Mouse (Mus musculus) kidney, adult 9 months (tissue): ENCODE measurements around the gene Nfasc.

ENCODE experiments used
- DNase-seq: peaks from one replicate; pipeline ENCODE4 v3.0.0; 2022

The Nfasc gene

GRCm38 (mm10) chr1:132741175-132741997 is at the start of gene Nfasc:
Gene Nfasc (minus strand): TSS chr1:132741797.
- peak; percentile 4 for DNase-seq

DNA sequence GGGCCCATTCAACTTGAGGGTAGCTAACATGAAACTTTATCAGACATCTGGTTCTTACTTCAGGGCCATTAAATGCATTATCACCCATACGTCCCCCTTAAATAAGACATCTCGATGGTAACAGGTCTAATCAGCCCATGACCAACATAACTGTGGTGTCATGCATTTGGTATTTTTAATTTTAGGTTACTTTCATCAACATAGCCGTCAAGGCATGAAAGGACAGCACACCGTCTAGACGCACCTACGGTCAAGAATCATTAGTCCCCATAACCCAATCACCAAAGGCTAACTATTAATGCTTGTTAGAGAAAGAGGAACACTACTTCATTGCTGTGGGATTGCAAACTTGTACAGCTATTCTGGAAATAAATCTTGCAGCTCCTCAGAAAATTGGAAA is 49.5 kb upstream of the Nfasc start:
- DNase-seq: no peak

GRCm38 (mm10) chr1:132786866-132787265 is 45.3 kb upstream of the Nfasc start:
- DNase-seq: peak; percentile 54

- DNase-seq: no peak
Observed at GRCm38 (mm10) chr1:132781607-132782445, 40.2 kb upstream of the Nfasc start.

GRCm38 (mm10) chr1:132780961-132781360 is 39.4 kb upstream of the Nfasc start:
- peak; percentile 71 for DNase-seq

- peak; percentile 59 for DNase-seq
Observed at GRCm38 (mm10) chr1:132780254-132780653, 38.7 kb upstream of the Nfasc start.

GRCm38 (mm10) chr1:132774959-132775358 is 33.4 kb upstream of the Nfasc start:
- no peak for DNase-seq

DNA sequence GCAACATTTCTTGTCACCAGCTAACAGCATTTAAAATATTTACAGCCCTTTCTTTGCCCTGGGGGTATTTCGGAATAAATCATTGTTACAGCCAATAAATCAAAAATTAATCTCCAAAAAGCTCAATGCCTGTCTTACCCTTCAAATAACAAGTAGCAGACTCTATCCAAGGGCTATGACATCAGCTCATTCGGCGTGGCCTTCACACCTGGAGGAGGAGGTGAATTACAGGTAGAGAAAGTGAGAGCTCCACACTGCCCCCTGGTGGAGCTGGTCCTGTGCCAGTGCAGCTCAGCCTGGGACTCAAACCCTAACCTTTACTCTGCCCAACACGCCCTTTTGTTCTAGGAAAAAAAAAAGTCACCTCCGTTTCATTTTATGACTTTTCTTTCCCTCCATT is 29.8 kb upstream of the Nfasc start:
- peak; percentile 72 for DNase-seq

GRCm38 (mm10) chr1:132769559-132769958 is 28.0 kb upstream of the Nfasc start:
- no peak for DNase-seq

- DNase-seq: no peak
Observed at GRCm38 (mm10) chr1:132767422-132767821, 25.8 kb upstream of the Nfasc start.

DNA sequence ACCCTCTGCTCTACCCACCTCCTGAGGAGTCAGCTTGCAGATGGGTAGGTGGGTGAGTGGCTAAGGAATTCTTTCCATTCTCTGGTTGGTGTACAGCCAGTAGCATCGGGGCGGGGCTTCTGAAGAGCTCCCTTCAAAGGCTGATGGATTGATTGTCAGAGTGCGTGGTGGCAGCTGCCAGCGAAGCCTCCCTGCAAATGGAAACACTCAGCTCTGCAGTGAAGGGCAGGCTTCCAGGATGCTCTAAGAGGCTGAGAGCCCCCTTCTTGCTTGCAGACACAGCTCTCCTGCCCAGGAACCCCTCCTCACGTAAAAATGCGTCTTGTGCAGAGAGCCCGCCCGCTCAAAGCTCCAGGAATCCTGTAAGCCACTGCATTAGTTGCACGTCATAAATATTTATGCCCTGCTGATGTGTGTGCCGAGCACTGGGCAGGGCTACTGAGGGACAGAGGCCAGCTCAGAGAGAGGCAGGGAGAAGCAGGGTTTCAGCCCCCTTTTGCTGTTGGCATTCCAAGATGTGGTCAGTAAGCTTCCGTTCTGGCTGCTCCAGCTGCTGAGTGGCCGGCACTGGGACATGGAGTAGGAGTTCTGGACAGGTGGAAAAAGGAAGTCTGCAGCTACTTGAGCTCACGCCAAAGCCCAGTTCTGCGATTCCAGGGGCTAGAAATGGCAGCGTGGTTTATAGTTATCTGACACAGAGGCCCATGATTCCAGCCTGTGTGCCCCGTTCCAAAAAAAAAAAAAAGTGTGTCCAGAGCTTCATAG is 24.5 kb upstream of the Nfasc start:
- no peak for DNase-seq

- DNase-seq: no peak
Observed at GRCm38 (mm10) chr1:132765222-132765621, 23.6 kb upstream of the Nfasc start.

DNA sequence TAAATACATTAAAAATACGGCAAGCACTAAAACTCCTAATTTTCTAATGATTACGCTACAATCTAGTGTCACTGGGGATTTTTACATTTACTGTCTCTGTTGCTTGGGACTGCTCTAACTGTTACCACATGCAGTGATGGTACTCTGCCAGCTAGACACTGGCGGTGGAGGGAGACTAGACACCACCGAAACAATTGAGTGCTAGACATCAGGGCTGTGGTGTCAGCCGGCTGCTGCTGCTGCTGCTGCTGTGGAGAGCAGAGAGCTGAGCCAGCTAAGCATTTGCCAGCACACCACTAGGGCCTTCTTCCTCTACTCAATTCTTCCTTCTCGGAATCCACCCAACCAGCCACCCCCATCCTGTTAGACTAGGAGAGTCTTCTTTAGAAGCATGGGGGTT is 17.8 kb upstream of the Nfasc start:
- no peak for DNase-seq

DNA sequence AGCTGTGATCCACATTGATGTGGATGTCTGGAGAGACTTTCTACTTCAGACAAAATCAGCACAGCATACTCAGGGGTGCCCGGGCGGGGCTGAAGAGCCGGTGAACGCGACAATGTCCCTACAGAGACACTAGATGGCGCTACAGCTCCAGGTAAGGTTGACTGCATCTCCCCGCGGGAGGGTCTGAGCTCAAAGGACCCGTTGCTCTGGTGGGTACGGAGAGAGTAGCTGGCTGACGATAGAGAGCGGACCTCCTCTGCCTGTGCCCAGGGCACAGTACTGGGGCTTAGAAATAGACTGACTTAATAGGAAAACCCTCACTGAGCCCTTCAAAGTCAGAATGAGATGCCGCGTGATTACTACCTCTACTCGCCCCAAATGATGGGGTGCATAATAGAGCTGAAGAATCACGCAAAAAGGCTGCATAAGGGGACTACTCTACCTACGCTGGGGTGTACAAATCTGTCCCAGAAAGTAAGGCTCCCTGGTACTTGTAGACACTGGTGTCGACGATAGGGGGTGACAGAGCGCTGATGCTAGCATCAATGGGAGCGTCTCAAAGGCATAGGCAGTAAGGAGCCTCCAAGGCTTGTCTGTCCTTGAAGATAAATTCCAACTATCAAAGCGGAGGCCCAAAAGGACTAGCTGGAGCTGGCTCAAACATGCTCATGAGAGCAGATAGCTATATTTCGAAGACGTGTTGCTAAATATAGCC is 17.2 kb upstream of the Nfasc start:
- peak; percentile 56 for DNase-seq

DNA sequence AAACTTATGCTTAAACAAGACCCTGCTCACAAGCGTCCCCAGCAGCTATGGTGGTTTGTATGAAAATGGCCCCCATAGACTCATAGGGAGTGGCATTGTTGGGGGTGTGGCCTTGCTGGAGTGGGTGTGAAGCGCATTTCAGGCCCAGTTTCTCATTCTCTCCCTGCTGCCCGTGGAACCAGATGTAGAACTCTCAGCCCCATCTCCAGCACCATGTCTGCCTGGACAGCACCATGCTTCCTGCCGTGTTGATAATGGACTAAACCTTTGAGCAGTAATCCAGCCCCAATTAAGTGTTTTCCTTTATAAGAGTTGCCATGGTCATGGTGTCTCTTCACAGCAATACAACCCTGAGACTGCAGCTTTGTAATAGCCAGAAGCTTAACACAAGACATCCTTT is 13.6 kb upstream of the Nfasc start:
- no peak for DNase-seq

- DNase-seq: no peak
Observed at GRCm38 (mm10) chr1:132749217-132749884, 7.8 kb upstream of the Nfasc start.

GRCm38 (mm10) chr1:132746302-132746701 is 4.7 kb upstream of the Nfasc start:
- no peak for DNase-seq

- DNase-seq: no peak
Observed at GRCm38 (mm10) chr1:132745636-132746035, 4.0 kb upstream of the Nfasc start.

DNA sequence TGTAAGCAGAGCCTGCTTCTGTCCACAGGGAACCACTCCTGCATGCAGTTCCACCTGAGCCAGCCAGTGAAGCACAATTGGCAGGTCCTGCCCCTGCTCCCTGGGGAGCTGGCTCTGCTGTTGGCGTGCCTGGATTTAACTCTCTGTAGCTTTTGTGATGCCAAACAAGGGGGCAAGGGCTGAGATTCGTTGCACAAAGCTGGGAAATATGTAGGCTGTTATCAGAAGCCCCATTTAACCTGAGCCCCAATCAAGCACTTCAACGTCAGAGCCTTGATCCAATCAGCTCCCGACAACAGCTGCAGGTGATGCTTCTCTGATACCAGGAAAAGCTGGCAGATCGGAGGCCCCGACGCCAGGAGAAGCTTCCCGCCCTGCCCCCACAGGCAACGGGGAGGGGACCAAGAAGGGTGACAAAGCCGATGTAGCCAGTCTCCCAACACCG is 2.5 kb downstream of the Nfasc start:
- no peak for DNase-seq

GRCm38 (mm10) chr1:132736171-132736570 is 5.4 kb downstream of the Nfasc start:
- DNase-seq: no peak

DNA sequence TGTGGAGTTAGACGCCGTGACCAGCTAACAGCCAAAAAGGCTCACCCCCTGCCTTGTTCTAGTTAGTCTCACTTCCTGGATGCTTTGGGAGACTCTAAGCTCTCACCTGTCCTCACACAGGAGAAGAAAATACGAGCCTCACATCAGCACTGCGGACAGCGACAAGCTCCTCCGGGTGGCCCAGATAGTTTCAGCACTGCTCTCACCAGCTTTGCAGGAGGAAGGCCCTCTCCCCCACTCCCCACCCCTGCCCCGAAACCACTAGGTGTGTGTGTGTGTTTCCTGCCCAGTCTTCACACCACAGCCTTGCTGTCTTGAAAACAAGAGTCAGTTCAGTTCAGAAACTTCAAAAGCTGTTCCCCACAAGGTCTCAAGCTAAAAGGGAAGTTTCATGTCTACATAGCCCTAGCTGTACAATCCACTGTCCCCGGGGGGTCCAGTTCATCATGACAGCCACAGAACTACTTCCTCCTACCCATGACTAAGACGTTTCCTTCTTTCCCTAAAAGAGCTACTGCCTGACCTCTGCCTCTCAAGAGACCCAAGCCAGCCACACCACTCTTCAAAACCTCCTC is 7.6 kb downstream of the Nfasc start:
- DNase-seq: no peak

DNA sequence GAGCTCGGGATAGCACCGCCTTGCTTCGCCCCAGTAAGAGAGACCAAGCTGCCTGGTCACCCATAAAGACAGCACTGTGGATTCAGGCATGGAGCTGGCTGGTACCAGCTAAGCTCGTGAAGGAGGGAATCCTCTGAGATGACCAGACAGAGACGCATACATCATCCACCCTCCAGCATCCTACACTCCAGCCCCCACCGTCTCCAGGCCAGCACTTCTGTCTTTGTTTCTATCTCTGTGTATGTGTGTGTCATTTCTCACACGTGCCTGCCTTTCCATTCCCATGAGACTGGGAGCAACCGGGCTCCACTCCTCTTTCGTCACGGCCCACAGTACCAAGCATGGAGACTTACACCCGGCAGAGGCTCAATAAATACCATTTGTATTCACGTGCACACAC is 9.3 kb downstream of the Nfasc start:
- no peak for DNase-seq
